In the genomic region with DNA sequence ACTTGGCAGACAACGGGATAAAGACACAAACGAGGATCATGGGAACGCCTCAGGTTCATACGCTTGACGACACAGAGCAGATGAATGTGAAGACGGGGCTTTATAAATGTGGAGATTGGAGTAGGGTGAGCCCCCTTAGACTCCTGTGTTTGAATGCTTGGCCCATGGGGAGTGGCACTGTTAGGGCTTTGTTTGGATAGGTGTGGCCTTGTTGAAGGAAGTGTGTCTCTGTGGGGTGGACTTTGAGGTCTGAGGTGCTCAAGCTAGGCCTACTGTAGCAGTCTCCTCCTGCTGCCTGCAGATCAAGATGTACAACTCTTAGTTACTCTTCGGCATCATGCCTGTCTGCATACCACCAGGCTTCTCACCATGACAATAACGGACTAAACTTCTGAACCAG, we compare ENCODE assay signal across 11 mouse cellular contexts.
"Had no signal": no experiment of that assay in that cellular context is flagged by ENCODE, and none has a peak within 500 bp of the region (broad histone marks: within the 10 kb centered on the region; RNA-seq: fewer than 3 reads in every experiment).

No protein-coding gene starts in this region.

- H3K4me3 ChIP-seq: layer of hippocampus, adult 2 months; liver, embryonic 13.5 days had no signal

- H3K9ac ChIP-seq: liver, embryonic 13.5 days had no signal

- H3K9me3 ChIP-seq: liver, embryonic 13.5 days had no signal

- H3K27me3 ChIP-seq: liver, embryonic 13.5 days had no signal

- DNase-seq: kidney, postnatal 25 days; layer of hippocampus, adult 9-11 months; liver, embryonic 13.5 days; lung, adult 2 months; lung, postnatal 14 days; lung, postnatal 4 days; midbrain, embryonic 14.5 days; thymus, postnatal 25 days had no signal

- H3K27ac ChIP-seq: kidney, postnatal 0 days; layer of hippocampus, adult 2 months; liver, embryonic 13.5 days had no signal

- H3K4me2 ChIP-seq: liver, embryonic 13.5 days; midbrain, embryonic 11.5 days had no signal
